Mouse (Mus musculus) MN1 (cell line): ENCODE data around the gene Dock4.

Source experiments
- DNase-seq: peaks from one replicate; pipeline ENCODE4 v3.0.0-alpha.2; 2016; ENCODE audit warnings: low spot score

Gene Dock4

GRCm38 (mm10) chr12:40445648-40446449 lies at the start of gene Dock4, which contains the start of gene Zfp277:
TSS of gene Dock4 (plus strand) at chr12:40445952.
TSS of gene Zfp277 (minus strand) at chr12:40445902.
- peak; percentile 100 for DNase-seq

- DNase-seq = no peak
Observed at GRCm38 (mm10) chr12:40398916-40399315, 46.8 kb upstream of the Dock4 start.

GRCm38 (mm10) chr12:40399386-40399785 lies 46.4 kb upstream of the Dock4 start:
- DNase-seq = no peak

- no peak for DNase-seq
Observed at GRCm38 (mm10) chr12:40399812-40400211, 45.9 kb upstream of the Dock4 start.

- DNase-seq = no peak
Observed at GRCm38 (mm10) chr12:40414682-40415311, 31.0 kb upstream of the Dock4 start.

- DNase-seq = no peak
Observed at GRCm38 (mm10) chr12:40415312-40415925, 30.3 kb upstream of the Dock4 start.

- no peak for DNase-seq
Observed at GRCm38 (mm10) chr12:40417257-40417656, 28.5 kb upstream of the Dock4 start.

GRCm38 (mm10) chr12:40424991-40425390 lies 20.8 kb upstream of the Dock4 start:
- no peak for DNase-seq

GRCm38 (mm10) chr12:40427606-40428005 lies 18.1 kb upstream of the Dock4 start:
- DNase-seq = no peak

- DNase-seq = peak; percentile 41
Observed at GRCm38 (mm10) chr12:40429976-40430375, 15.8 kb upstream of the Dock4 start.

GRCm38 (mm10) chr12:40431075-40431474 lies 14.7 kb upstream of the Dock4 start:
- DNase-seq = no peak

- DNase-seq = peak; percentile 39
Observed at GRCm38 (mm10) chr12:40434101-40434500, 11.7 kb upstream of the Dock4 start.

GRCm38 (mm10) chr12:40438049-40438448 lies 7.7 kb upstream of the Dock4 start:
- DNase-seq = no peak

GRCm38 (mm10) chr12:40445206-40445605 lies 546 bp upstream of the Dock4 start:
- peak; percentile 61 for DNase-seq

GRCm38 (mm10) chr12:40446450-40447381 lies 964 bp downstream of the Dock4 start:
- DNase-seq = peak; percentile 65

GRCm38 (mm10) chr12:40447561-40448355 lies 2.0 kb downstream of the Dock4 start:
- no peak for DNase-seq

GRCm38 (mm10) chr12:40449119-40449795 lies 3.5 kb downstream of the Dock4 start:
- no peak for DNase-seq

- DNase-seq = no peak
Observed at GRCm38 (mm10) chr12:40456517-40456916, 10.8 kb downstream of the Dock4 start.

GRCm38 (mm10) chr12:40458977-40459376 lies 13.2 kb downstream of the Dock4 start:
- no peak for DNase-seq

- DNase-seq = no peak
Observed at GRCm38 (mm10) chr12:40459673-40460265, 14.0 kb downstream of the Dock4 start.
